Mouse (Mus musculus) midbrain, postnatal 0 days (tissue): Measurements from ENCODE around the gene Pet100. TPM values are rescaled to one million over a fixed set of nuclear protein-coding genes. Genes with fewer than 3 reads are reported as not detected.
"Not testable (repeated sequence)": the region's sequence is repeated elsewhere in the genome, so short reads cannot be mapped to it uniquely, and the experiment has no call there.

Experiments
- ATAC-seq: fragments of 200-750 bp; cut with Nextera tagmentation; 2 replicates; pipeline ENCODE4 v1.8.0; 2017; ENCODE audit warnings: moderate number of reproducible peaks, mild to moderate bottlenecking, moderate TSS enrichment, moderate library complexity; ENCODE audit not compliant: low FRiP score
- DNase-seq: peaks from one replicate; pipeline ENCODE4 v3.0.0-alpha.2; 2015; ENCODE audit warnings: low spot score
- H3K27ac ChIP-seq: fragments of 300-500 bp; sonication (generic); 2 replicates; pipeline ENCODE4 v1.5.1; 2014; ENCODE audit warnings: low read depth, mild to moderate bottlenecking, low read length, mixed read lengths
- H3K27me3 ChIP-seq: fragments of 300-500 bp; sonication (generic); 2 replicates; pipeline ENCODE4 v1.6.1; 2014; ENCODE audit warnings: low read length, control low read depth, mixed read lengths; ENCODE audit not compliant: insufficient read depth
- H3K36me3 ChIP-seq: fragments of 300-500 bp; sonication (generic); 2 replicates; pipeline ENCODE4 v1.6.1; 2014; ENCODE audit warnings: low read length, control low read depth, mixed read lengths; ENCODE audit not compliant: insufficient read depth
- H3K4me1 ChIP-seq: fragments of 300-500 bp; sonication (generic); 2 replicates; pipeline ENCODE4 v1.6.1; 2014; ENCODE audit warnings: mild to moderate bottlenecking, control low read depth, antibody characterized with exemption, low read length, mixed read lengths; ENCODE audit not compliant: insufficient read depth
- H3K4me2 ChIP-seq: fragments of 300-500 bp; sonication (generic); 2 replicates; pipeline ENCODE4 v1.6.1; 2014; ENCODE audit warnings: low read depth, mild to moderate bottlenecking, low read length, mixed read lengths; ENCODE audit not compliant: poor library complexity, severe bottlenecking
- H3K4me3 ChIP-seq: fragments of 300-500 bp; sonication (generic); 2 replicates; pipeline ENCODE4 v1.5.1; 2014; ENCODE audit warnings: low read depth, mild to moderate bottlenecking, low read length, moderate library complexity
- H3K9ac ChIP-seq: fragments of 300-500 bp; sonication (generic); replicated peaks from 2 replicates; pipeline ENCODE4 v1.6.1; 2014; ENCODE audit warnings: mild to moderate bottlenecking, low read length, moderate library complexity, mixed read lengths; ENCODE audit not compliant: poor library complexity, severe bottlenecking
- H3K9me3 ChIP-seq: fragments of 300-500 bp; sonication (generic); 2 replicates; pipeline ENCODE4 v1.6.1; 2016; ENCODE audit warnings: low read length, control low read depth
- CTCF ChIP-seq: IDR thresholded peaks from 2 replicates; pipeline ENCODE4 v1.5.1; 2016; ENCODE audit warnings: antibody characterized with exemption, mild to moderate bottlenecking
- WGBS: fragments of 180-500 bp; shearing (Covaris S2); extraction: QIAGEN DNeasy Blood & Tissue Kit; methylation state at CpG from one replicate; pipeline ENCODE4 v1.1.7; 2014; 5-methylcytosine and 5-hydroxymethylcytosine counted together
- polyA plus RNA-seq: library from polyadenylated mRNA; unstranded; fragments of >200 nt; fragmentation: Nextera tagmentation; extraction: Ambion mirVana; gene quantifications from 2 replicates; pipeline ENCODE4 v1.2.1, GENCODE M21; 2015
- total RNA-seq: library from RNA; depleted of rRNA; stranded (reverse); fragments of >200 nt; gene quantifications from 2 replicates; pipeline ENCODE4 v1.2.3, GENCODE M21; 2014; rRNA removed

Pet100 gene
- total RNA-seq (5.7 and 7.7 TPM in 2 replicates), polyA plus RNA-seq (70.9 and 71.3 TPM in 2 replicates)

DNA sequence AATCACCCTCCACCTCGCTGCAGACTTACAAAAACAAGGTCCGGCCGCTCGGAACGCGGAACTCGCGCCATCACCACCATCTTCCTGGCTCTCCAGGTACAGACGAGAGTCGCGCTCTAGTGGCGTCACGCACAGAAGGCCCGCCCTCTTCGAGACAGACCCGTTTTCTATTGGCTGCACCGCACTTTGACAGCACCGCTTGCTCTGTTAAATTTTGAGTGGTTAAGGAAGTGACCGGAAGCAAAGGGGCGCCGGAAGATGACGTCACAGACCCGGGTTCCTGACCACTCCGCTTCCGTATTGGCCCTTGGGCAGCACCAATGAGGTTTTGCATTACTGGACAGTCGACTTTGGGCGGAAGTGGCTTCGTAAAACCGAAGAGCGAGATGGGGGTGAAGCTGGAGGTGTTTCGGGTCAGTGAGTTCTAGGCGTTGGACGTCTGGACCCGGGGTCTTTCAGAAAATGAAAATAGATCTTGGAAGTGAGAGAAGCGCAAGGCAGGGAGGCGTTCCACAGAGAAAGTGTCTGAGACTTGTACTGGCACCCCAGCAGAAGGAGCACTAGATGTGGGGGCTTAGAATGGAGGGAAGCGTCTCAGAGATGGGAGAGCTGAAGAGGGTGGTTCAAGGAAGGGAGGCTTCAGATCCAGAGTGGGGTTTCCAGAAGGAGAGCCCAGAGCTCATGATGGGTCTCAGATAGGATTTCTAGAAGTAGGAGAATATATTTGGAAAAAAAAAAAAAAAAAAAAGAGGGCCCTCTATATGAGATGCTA lies at the start of gene Pet100, which contains the start of gene Xab2:
TSS of gene Pet100 (plus strand) at position 350 of the 772 bp plus-strand sequence.
TSS of gene Xab2 (minus strand) at position 118 of the 772 bp plus-strand sequence.
- WGBS = under 1% methylated on average over 37 of the region's 37 CpGs
- no peak within 1 kb of the TSS for H3K27ac ChIP-seq
- peaks cover 8% of the 10 kb centered on the region; the same call in 1 of the 2 replicates for H3K36me3 ChIP-seq
- DNase-seq = peak; percentile 100
- peak; percentile 96 for ATAC-seq
- H3K9ac ChIP-seq = peak within 1 kb of the TSS; percentile 84
- peak within 1 kb of the TSS; percentile 86 for H3K4me2 ChIP-seq
- no peaks in the 10 kb centered on the region for H3K27me3 ChIP-seq
- H3K9me3 ChIP-seq = no peaks in the 10 kb centered on the region
- 0 out of 2 replicates have a peak, but pooled peaks have one; percentile 3 for TF ChIP-seq CTCF
- H3K4me1 ChIP-seq = peaks cover 6% of the 10 kb centered on the region; the same call in 1 of the 2 replicates
- H3K4me3 ChIP-seq = peak within 1 kb of the TSS; percentile 87

DNA sequence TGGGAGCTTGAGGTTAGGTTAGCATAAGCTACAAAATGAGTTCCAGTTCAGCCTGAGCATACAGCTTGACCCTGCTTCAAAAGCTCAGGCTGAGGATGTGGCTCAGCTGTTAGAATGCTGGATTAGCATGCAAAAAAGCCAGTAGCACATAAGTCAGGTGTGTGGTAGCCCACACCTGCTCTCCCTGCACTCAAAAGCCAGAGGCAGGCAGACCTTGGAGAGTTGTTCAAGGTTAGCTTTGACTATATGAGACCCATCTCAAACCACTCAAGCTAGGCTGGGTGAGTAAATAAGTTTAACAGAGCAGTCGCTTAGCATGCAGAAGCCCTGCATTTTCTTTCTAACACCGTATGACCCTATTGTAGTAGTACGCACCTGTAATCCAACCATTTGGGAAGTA lies 46.8 kb upstream of the Pet100 start:
- H3K4me2 ChIP-seq = no peak overlapping the region
- no peaks in the 10 kb centered on the region for H3K9me3 ChIP-seq
- no peak for ATAC-seq
- H3K4me1 ChIP-seq = no peaks in the 10 kb centered on the region
- TF ChIP-seq CTCF = no peak
- H3K27me3 ChIP-seq = no peaks in the 10 kb centered on the region
- 88% methylated on average over 3 of the region's 3 CpGs for WGBS
- H3K36me3 ChIP-seq = no peaks in the 10 kb centered on the region
- no peak overlapping the region for H3K4me3 ChIP-seq
- H3K27ac ChIP-seq = no peak overlapping the region
- H3K9ac ChIP-seq = no peak overlapping the region
- DNase-seq = no peak

DNA sequence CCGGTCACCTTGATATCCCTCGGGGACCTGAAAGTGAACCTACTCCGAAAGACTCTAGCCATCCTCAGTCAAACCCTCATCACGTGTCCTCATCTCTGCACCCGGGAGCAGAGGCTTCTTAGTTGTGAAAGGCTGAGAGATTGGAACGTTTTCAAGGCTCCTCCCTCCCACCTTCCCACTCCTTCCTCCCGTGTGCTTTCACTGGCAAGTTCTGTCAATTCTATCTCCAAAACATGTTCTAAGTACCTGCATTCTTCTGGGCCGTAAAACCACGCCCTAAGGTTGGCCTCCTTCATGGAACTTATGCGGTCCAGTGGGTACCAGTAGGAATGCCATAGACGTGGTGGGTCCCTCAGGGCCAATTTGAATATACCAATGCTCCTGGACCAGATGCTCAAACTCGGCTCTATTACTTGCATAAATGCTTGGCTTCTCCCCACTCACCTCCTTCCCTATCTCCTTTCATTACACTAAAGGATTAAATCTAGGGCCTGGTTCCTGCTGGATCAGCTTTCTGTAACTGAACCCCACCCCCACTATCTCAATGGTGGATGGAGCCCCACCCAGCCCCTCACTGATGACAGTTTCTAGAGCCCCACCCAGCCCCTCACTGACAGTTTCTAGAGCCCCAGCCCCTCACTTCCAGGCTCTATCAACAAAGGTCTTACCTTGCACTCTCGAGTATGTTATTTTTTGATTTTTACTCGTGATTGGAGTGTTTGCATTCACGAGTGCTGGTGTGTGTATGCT lies 45.0 kb upstream of the Pet100 start:
- ATAC-seq = no peak
- Histone ChIP-seq H3K9me3 (no peaks in the 10 kb centered on the region), H3K4me2 (no peak overlapping the region), H3K36me3 (no peaks in the 10 kb centered on the region), H3K27me3 (no peaks in the 10 kb centered on the region), H3K27ac (no peak overlapping the region), H3K4me3 (no peak overlapping the region), H3K4me1 (no peaks in the 10 kb centered on the region), H3K9ac (no peak overlapping the region)
- no peak for DNase-seq
- WGBS = 81% methylated on average over 15 of the region's 15 CpGs
- TF ChIP-seq CTCF = no peak

DNA sequence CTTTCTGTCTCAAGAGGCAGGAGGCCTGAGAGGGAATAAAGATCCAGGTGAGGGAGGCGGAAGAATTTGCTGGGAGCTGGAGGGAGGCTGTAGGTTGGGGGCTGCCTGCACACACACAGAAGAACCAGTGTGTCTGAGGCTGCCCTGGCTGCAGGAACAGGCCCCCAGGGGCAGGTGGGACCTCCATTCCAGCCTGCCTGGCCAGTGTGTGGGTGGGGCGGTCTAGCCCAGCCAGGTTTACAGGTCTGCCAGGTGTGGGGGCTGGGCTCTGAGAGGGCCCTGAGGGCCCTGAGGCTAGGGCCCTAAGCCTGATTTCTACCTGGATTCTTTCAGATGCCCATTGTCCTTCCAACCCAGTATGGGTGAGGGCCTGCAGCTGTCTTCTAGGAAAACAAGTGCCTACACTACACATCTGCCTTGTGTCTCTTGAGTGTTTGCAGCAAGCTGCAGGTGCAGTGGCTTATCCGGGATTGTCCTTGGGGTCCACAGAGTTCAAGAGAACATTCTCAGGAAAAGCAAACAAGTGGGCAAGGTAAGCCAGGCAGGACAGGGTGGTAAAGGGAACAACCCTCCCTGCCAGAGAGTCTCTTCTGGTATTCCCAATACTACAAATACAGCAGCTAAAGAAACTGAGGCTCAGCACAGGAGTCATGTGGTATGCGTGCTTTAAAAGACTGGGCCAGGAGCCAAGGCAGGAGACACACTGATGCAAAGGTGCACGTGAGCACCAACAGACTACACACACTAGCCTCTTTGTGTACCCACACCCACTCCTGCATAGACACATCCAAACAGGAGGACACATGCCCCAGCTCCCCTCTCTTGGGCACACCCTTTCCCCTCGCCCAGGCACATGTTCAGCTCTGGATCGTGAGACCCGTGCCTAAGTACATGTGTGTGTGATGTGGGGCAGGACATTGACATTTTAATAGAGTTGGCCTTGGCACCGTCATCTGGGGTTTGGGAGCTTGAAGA lies 41.7 kb upstream of the Pet100 start:
- no peaks in the 10 kb centered on the region for H3K27me3 ChIP-seq
- H3K4me3 ChIP-seq = no peak overlapping the region
- no peak for TF ChIP-seq CTCF
- ATAC-seq = no peak
- 84% methylated on average over 9 of the region's 9 CpGs for WGBS
- no peak overlapping the region for H3K4me2 ChIP-seq
- no peaks in the 10 kb centered on the region for H3K4me1 ChIP-seq
- no peaks in the 10 kb centered on the region for H3K36me3 ChIP-seq
- no peaks in the 10 kb centered on the region for H3K9me3 ChIP-seq
- DNase-seq = no peak
- no peak overlapping the region for H3K27ac ChIP-seq
- no peak overlapping the region for H3K9ac ChIP-seq

DNA sequence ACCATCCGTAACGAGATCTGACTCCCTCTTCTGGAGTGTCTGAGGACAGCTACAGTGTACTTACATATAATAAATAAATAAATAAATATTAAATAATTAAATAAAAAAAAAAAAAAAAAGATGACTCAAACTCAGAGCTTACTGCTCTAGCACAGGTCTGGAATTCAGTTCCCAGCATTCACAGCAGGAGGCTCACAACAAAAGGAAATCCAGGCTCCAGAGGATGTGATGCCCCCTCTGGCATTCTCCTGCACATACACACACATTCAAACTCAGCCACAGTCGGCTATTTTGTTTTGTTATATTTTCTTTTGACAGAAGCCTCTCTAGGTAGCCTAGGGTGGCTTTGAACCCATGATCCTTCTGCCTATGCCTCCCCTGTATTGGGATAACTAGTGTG lies 39.4 kb upstream of the Pet100 start:
- not testable (repeated sequence) for H3K4me1 ChIP-seq, H3K9me3 ChIP-seq, H3K36me3 ChIP-seq

More for the DNA sequence above, 39.4 kb upstream of the Pet100 start:
- H3K9ac ChIP-seq, DNase-seq, H3K27ac ChIP-seq, H3K4me2 ChIP-seq, H3K4me3 ChIP-seq, H3K27me3 ChIP-seq, ATAC-seq: not testable (repeated sequence)
- WGBS = 82% methylated on average over 1 of the region's 3 CpGs
